Mouse (Mus musculus): ENCODE data around the gene Slc11a1.

DNA sequence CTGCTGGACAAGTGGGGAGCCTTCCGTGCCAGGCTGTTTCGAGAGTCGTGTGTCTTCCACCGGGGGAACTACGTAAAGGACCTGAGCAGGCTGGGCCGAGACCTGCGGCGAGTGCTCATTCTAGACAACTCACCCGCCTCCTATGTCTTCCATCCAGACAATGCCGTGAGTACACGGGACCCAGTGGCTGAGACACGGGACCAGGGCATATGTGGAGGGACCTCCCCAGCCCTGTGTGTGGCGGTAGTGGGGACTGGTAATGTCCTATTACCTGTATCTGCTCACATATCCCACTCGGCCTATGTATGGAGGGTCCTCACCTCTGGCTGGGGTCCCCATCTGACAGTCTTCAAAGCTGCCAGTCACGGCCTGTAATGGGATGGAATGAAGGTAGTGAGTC is 19.9 kb downstream of the Slc11a1 start:
- TF ChIP-seq CTCF (IDR thresholded peaks at IDR 0.05; ENCODE audit: borderline replicate concordance, control insufficient read depth, extremely low read depth, insufficient read depth, low read length, poor library complexity) (no peak), POLR2A (IDR thresholded peaks at IDR 0.05; ENCODE audit: control insufficient read depth, extremely low read depth, insufficient read depth, low read length, poor library complexity) (no peak)
